Mouse (Mus musculus) liver, embryonic 14.5 days (tissue): ENCODE results near the gene Olfr97. TPM values are rescaled to one million over a fixed set of nuclear protein-coding genes. Genes with fewer than 3 reads are reported as not detected.

ENCODE experiments used
- ATAC-seq: fragments of 200-750 bp; cut with Nextera tagmentation; 2 replicates; pipeline ENCODE4 v1.8.0; 2017; ENCODE audit warnings: moderate number of reproducible peaks, mild to moderate bottlenecking, moderate library complexity; ENCODE audit not compliant: insufficient read depth
- DNase-seq, 3 experiments: peaks; one replicate each; pipeline ENCODE4 v3.0.0-alpha.2; 2012 to 2013; ENCODE audit warnings: low read depth in 3 of 3, low spot score in 3 of 3
- H3K27ac ChIP-seq: fragments of 300-500 bp; sonication (generic); 2 replicates; pipeline ENCODE4 v1.5.1; 2014; ENCODE audit warnings: moderate library complexity, mild to moderate bottlenecking, control low read depth, inconsistent platforms
- H3K27me3 ChIP-seq: fragments of 300-500 bp; sonication (generic); 2 replicates; pipeline ENCODE4 v1.6.1; 2014; ENCODE audit warnings: mild to moderate bottlenecking, low read length, moderate library complexity; ENCODE audit not compliant: control insufficient read depth, insufficient read depth
- H3K36me3 ChIP-seq: fragments of 300-500 bp; sonication (generic); replicated peaks from 2 replicates; pipeline ENCODE4 v1.6.1; 2014; ENCODE audit warnings: low read depth; ENCODE audit not compliant: control insufficient read depth, insufficient read depth
- H3K4me1 ChIP-seq, 2 experiments: fragments of 200-500 bp in 1 of 2; fragments of 300-500 bp in 1 of 2; sonication (generic) in 1 of 2; replicated peaks; 2 replicates each; pipeline ENCODE4 v1.6.1; 2012 to 2014; ENCODE audit warnings: antibody characterized with exemption in 1 of 2, inconsistent platforms in 1 of 2, low read length in 1 of 2; ENCODE audit not compliant: control insufficient read depth in 2 of 2, insufficient read depth in 2 of 2
- H3K4me2 ChIP-seq: fragments of 300-500 bp; sonication (generic); 2 replicates; pipeline ENCODE4 v1.6.1; 2014; ENCODE audit warnings: low read depth, mild to moderate bottlenecking, control low read depth, moderate library complexity
- H3K4me3 ChIP-seq, 2 experiments: fragments of 200-500 bp in 1 of 2; fragments of 300-500 bp in 1 of 2; sonication (generic) in 1 of 2; 2 replicates each; pipeline ENCODE4 v1.5.1; 2012 to 2014; ENCODE audit warnings: low read depth in 2 of 2, low read length in 2 of 2, mild to moderate bottlenecking in 2 of 2, control low read depth in 1 of 2, inconsistent platforms in 1 of 2, moderate library complexity in 1 of 2; ENCODE audit not compliant: insufficient read depth in 1 of 2
- H3K9ac ChIP-seq: fragments of 300-500 bp; sonication (generic); replicated peaks from 2 replicates; pipeline ENCODE4 v1.6.1; 2014; ENCODE audit warnings: mild to moderate bottlenecking, control low read depth, moderate library complexity
- H3K9me3 ChIP-seq: fragments of 300-500 bp; sonication (generic); 2 replicates; pipeline ENCODE4 v1.6.1; 2016; ENCODE audit warnings: low read length, mixed read lengths; ENCODE audit not compliant: control insufficient read depth
- CTCF ChIP-seq: IDR thresholded peaks from 2 replicates; pipeline ENCODE4 v1.5.1; 2016; ENCODE audit warnings: antibody characterized with exemption, low read depth, control low read depth
- EP300 ChIP-seq: IDR thresholded peaks from 2 replicates; pipeline ENCODE4 v1.6.1; 2016; ENCODE audit warnings: antibody characterized with exemption, low read depth
- WGBS: fragments of 180-500 bp; shearing (Covaris S2); extraction: QIAGEN DNeasy Blood & Tissue Kit; methylation state at CpG from one replicate; pipeline ENCODE4 v1.1.7; 2014; ENCODE audit not compliant: insufficient replicate concordance; 5-methylcytosine and 5-hydroxymethylcytosine counted together
- polyA plus RNA-seq, 2 experiments: library from polyadenylated mRNA; depleted of rRNA in 1 of 2; stranded (reverse) in 1 of 2; unstranded in 1 of 2; fragments of >200 nt; fragmentation: Nextera tagmentation in 1 of 2; extraction: Ambion mirVana in 1 of 2; gene quantifications; 2 replicates each; pipeline versions ENCODE4 v1.2.1 to v1.2.3; 2012 to 2014

Olfr97 gene
- polyA plus RNA-seq, 2 experiments = not detected

- no peaks in the 10 kb centered on the region; a peak in 1 of 4 replicates for H3K4me1 ChIP-seq
- no peak for TF ChIP-seq EP300
- TF ChIP-seq CTCF = no peak
- H3K4me3 ChIP-seq = peak overlapping the region; percentile 60 to 91
- H3K4me2 ChIP-seq = peak overlapping the region; percentile 68
- no peaks in the 10 kb centered on the region for H3K36me3 ChIP-seq
- no peaks in the 10 kb centered on the region for H3K9me3 ChIP-seq
- no peaks in the 10 kb centered on the region for H3K27me3 ChIP-seq
- DNase-seq = no peak
- no peak overlapping the region for H3K27ac ChIP-seq
- no peak overlapping the region; the same call in 1 of the 2 replicates for H3K9ac ChIP-seq
- 17% methylated on average over 8 of the region's 8 CpGs for WGBS
- ATAC-seq = peak; percentile 47
Measured at GRCm38 (mm10) chr17:37270702-37271092, 33.6 kb upstream of the Olfr97 start.

GRCm38 (mm10) chr17:37270058-37270701, 33.0 kb upstream of the Olfr97 start, which contains the start of gene H2-M3:
Gene H2-M3, plus strand, starts transcription at chr17:37270220.
- H3K4me1 ChIP-seq = no peaks in the 10 kb centered on the region; a peak in 1 of 4 replicates
- peak; percentile 54 to 63 (median 58) for DNase-seq
- under 1% methylated on average over 26 of the region's 26 CpGs for WGBS
- no peak within 1 kb of the TSS; the same call in 1 of the 2 replicates for H3K9ac ChIP-seq
- peak within 1 kb of the TSS; percentile 60 to 91 for H3K4me3 ChIP-seq
- H3K27me3 ChIP-seq = no peaks in the 10 kb centered on the region
- ATAC-seq = peak; percentile 82
- H3K36me3 ChIP-seq = no peaks in the 10 kb centered on the region
- H3K27ac ChIP-seq = no peak within 1 kb of the TSS
- TF ChIP-seq EP300 (no peak), CTCF (no peak)
- H3K4me2 ChIP-seq = peak within 1 kb of the TSS; percentile 68
- H3K9me3 ChIP-seq = no peaks in the 10 kb centered on the region

DNA sequence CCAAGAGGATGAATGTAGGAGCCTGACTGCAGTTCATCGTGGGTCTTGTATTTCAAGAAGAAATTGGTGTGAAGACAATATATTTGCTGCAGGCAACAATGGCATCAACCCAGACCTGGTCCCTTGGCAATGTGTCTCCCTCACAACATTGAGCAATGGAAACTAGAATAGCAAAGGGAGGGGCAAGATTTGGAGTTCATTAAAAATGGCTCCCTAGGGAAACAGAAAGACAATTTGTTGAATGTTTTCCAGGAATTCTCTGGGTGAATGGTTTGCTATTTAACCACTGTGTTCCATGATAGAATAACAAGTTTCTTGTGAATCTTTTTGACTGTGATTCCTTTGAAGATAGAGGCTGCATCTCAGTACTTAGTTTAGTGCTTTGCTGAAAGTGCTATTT, 26.5 kb upstream of the Olfr97 start, which contains the start of gene Olfr98:
Gene Olfr98, minus strand, starts transcription at position 124 of the 400 bp plus-strand sequence.
- WGBS = 56% methylated on average over 1 of the region's 1 CpGs
- Histone ChIP-seq H3K4me1 (no peaks in the 10 kb centered on the region), H3K4me2 (no peak within 1 kb of the TSS), H3K27ac (no peak within 1 kb of the TSS), H3K36me3 (no peaks in the 10 kb centered on the region), H3K9me3 (no peaks in the 10 kb centered on the region), H3K27me3 (no peaks in the 10 kb centered on the region), H3K4me3 (no peak within 1 kb of the TSS), H3K9ac (no peak within 1 kb of the TSS)
- DNase-seq (no peak), ATAC-seq (no peak)
- no peak for TF ChIP-seq CTCF
- no peak for TF ChIP-seq EP300

- Histone ChIP-seq H3K36me3 (no peaks in the 10 kb centered on the region), H3K9ac (no peak overlapping the region), H3K9me3 (no peaks in the 10 kb centered on the region), H3K27me3 (no peaks in the 10 kb centered on the region), H3K4me2 (no peak overlapping the region), H3K4me1 (no peaks in the 10 kb centered on the region), H3K4me3 (no peak overlapping the region), H3K27ac (no peak overlapping the region)
- no peak for ATAC-seq
- WGBS = 10% methylated on average over 1 of the region's 1 CpGs
- no peak for DNase-seq
- TF ChIP-seq EP300 = no peak
- peak; percentile 56 for TF ChIP-seq CTCF
Measured at GRCm38 (mm10) chr17:37250544-37250943, 13.4 kb upstream of the Olfr97 start.

- H3K27me3 ChIP-seq = no peaks in the 10 kb centered on the region
- H3K4me3 ChIP-seq = no peak overlapping the region
Measured at GRCm38 (mm10) chr17:37249460-37249859, 12.3 kb upstream of the Olfr97 start.

More at GRCm38 (mm10) chr17:37249460-37249859, 12.3 kb upstream of the Olfr97 start:
- H3K27ac ChIP-seq = no peak overlapping the region
- no peak for TF ChIP-seq CTCF
- no peak for TF ChIP-seq EP300
- no peaks in the 10 kb centered on the region for H3K36me3 ChIP-seq
- no peaks in the 10 kb centered on the region for H3K4me1 ChIP-seq
- no peak overlapping the region for H3K9ac ChIP-seq
- no peak for ATAC-seq
- no peaks in the 10 kb centered on the region for H3K9me3 ChIP-seq
- H3K4me2 ChIP-seq = no peak overlapping the region
- DNase-seq = no peak
